Mouse (Mus musculus) forebrain, embryonic 11.5 days (tissue): ENCODE measurements at regions not wholly inside any gene's neighbourhood (a gene's known extent, or its start where the extent isn't known, plus 50 kb on each side); places are given as distances from the start of the nearest gene placed in this dataset.

Experiments
- ATAC-seq: fragments of 200-750 bp; cut with Nextera tagmentation; replicated peaks from 2 replicates; pipeline ENCODE4 v1.8.0; 2017; ENCODE audit warnings: moderate TSS enrichment; ENCODE audit not compliant: low FRiP score
- DNase-seq: peaks from one replicate; pipeline ENCODE4 v3.0.0-alpha.2; 2017; ENCODE audit warnings: low spot score
- H3K27ac ChIP-seq: fragments of 300-500 bp; sonication (generic); 2 replicates; pipeline ENCODE4 v1.5.1; 2014; ENCODE audit warnings: low read depth, low read length
- H3K27me3 ChIP-seq: fragments of 300-500 bp; sonication (generic); 2 replicates; pipeline ENCODE4 v1.6.1; 2014; ENCODE audit warnings: mild to moderate bottlenecking, low read length, mixed read lengths; ENCODE audit not compliant: control insufficient read depth, insufficient read depth
- H3K36me3 ChIP-seq: fragments of 300-500 bp; sonication (generic); 2 replicates; pipeline ENCODE4 v1.6.1; 2014; ENCODE audit warnings: mild to moderate bottlenecking, low read length, moderate library complexity, mixed read lengths; ENCODE audit not compliant: control insufficient read depth, insufficient read depth
- H3K4me1 ChIP-seq: fragments of 300-500 bp; sonication (generic); replicated peaks from 2 replicates; pipeline ENCODE4 v1.6.1; 2014; ENCODE audit warnings: low read length, mixed read lengths; ENCODE audit not compliant: control insufficient read depth, insufficient read depth
- H3K4me2 ChIP-seq: fragments of 300-500 bp; sonication (generic); 2 replicates; pipeline ENCODE4 v1.6.1; 2014; ENCODE audit warnings: low read depth, mild to moderate bottlenecking, low read length, moderate library complexity, mixed read lengths; ENCODE audit not compliant: severe bottlenecking
- H3K4me3 ChIP-seq: fragments of 300-500 bp; sonication (generic); 2 replicates; pipeline ENCODE4 v1.5.1; 2014; ENCODE audit warnings: low read depth, low read length
- H3K9ac ChIP-seq: fragments of 300-500 bp; sonication (generic); 2 replicates; pipeline ENCODE4 v1.6.1; 2014; ENCODE audit warnings: low read length
- H3K9me3 ChIP-seq: fragments of 300-500 bp; sonication (generic); 2 replicates; pipeline ENCODE4 v1.6.1; 2016; ENCODE audit warnings: low read length, mixed read lengths; ENCODE audit not compliant: control insufficient read depth
- WGBS: fragments of 180-500 bp; shearing (Covaris S2); extraction: QIAGEN DNeasy Blood & Tissue Kit; methylation state at CpG from one replicate; pipeline ENCODE4 v1.1.7; 2014; 5-methylcytosine and 5-hydroxymethylcytosine counted together

DNA sequence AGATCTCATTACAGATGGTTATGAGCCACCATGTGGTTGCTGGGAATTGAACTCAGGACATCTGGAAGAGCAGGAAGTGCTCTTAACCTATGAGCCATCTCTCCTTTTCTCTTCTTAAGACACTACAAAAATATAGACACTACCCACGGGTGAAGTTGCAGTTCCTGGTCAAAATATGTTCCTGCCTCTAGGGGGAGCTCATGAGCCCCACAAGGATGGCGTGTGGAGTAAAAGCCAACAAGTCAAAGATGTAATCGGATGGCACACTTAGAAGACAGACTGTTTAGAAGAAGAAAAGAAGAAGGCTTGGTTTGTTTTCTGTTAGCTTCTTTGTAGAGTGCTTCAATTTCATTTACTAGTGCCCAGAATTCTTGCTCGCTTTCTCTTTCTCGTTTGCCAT, 161.7 kb downstream of the Minar1 start:
- Histone ChIP-seq H3K4me3 (no peak overlapping the region), H3K4me2 (no peak overlapping the region), H3K27ac (no peak overlapping the region), H3K36me3 (no peaks in the 10 kb centered on the region), H3K4me1 (no peaks in the 10 kb centered on the region), H3K9me3 (no peaks in the 10 kb centered on the region), H3K27me3 (no peaks in the 10 kb centered on the region), H3K9ac (no peak overlapping the region)
- ATAC-seq, result no peak
- WGBS, result 42% methylated on average over 5 of the region's 5 CpGs
- DNase-seq, result peak; percentile 65

DNA sequence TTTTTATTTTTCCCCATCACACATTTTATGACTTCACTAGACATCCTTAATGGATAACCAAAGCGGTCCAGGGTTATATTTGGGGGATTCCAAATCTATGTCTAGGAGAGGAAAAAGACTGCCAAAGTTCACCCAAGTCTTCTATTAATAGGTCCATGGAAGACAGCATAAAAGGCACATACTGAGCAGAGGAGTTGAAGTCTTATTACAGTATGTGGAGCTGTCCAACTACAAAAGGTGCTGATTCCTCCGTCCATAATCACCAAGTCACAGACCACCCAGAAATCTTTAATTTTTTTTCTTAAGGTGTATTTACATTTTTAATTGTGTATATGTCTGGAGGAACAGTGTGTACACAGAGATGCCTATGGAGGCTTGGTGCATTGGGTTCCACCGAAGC, 166.3 kb downstream of the Minar1 start:
- no peak for ATAC-seq
- Histone ChIP-seq H3K4me1 (no peaks in the 10 kb centered on the region), H3K36me3 (no peaks in the 10 kb centered on the region), H3K9me3 (no peaks in the 10 kb centered on the region), H3K4me3 (no peak overlapping the region), H3K9ac (no peak overlapping the region), H3K27me3 (no peaks in the 10 kb centered on the region), H3K4me2 (no peak overlapping the region), H3K27ac (no peak overlapping the region)
- no peak for DNase-seq
- 81% methylated on average over 3 of the region's 3 CpGs for WGBS

- no peaks in the 10 kb centered on the region for H3K9me3 ChIP-seq
- no peak overlapping the region for H3K9ac ChIP-seq
- H3K27ac ChIP-seq, result no peak overlapping the region
- H3K27me3 ChIP-seq, result no peaks in the 10 kb centered on the region
- no peak overlapping the region for H3K4me3 ChIP-seq
- DNase-seq (no peak), ATAC-seq (no peak)
- no peaks in the 10 kb centered on the region for H3K4me1 ChIP-seq
- H3K4me2 ChIP-seq, result no peak overlapping the region
- 82% methylated on average over 6 of the region's 6 CpGs for WGBS
- H3K36me3 ChIP-seq, result no peaks in the 10 kb centered on the region
Observed at GRCm38 (mm10) chr9:89449656-89450055, 173.3 kb downstream of the Minar1 start.
